Mouse (Mus musculus) limb, embryonic 13.5 days (tissue): ENCODE measurements around the gene Insl3. TPM values are rescaled to one million over a fixed set of nuclear protein-coding genes. Genes with fewer than 3 reads are reported as not detected.

ENCODE experiments used
- ATAC-seq: fragments of 200-750 bp; cut with Nextera tagmentation; 2 replicates; pipeline ENCODE4 v1.8.0; 2017; ENCODE audit warnings: low read depth, moderate number of reproducible peaks, moderate TSS enrichment; ENCODE audit not compliant: low FRiP score
- H3K27ac ChIP-seq: fragments of 300-500 bp; sonication (generic); 2 replicates; pipeline ENCODE4 v1.5.1; 2015; ENCODE audit warnings: inconsistent platforms, mild to moderate bottlenecking, moderate library complexity
- H3K27me3 ChIP-seq: fragments of 300-500 bp; sonication (generic); 2 replicates; pipeline ENCODE4 v1.6.1; 2015; ENCODE audit warnings: mild to moderate bottlenecking, inconsistent platforms
- H3K36me3 ChIP-seq: fragments of 300-500 bp; sonication (generic); 2 replicates; pipeline ENCODE4 v1.6.1; 2015; ENCODE audit warnings: inconsistent platforms, mild to moderate bottlenecking, moderate library complexity
- H3K4me1 ChIP-seq: fragments of 300-500 bp; sonication (generic); 2 replicates; pipeline ENCODE4 v1.6.1; 2015; ENCODE audit warnings: inconsistent platforms
- H3K4me2 ChIP-seq: fragments of 300-500 bp; sonication (generic); replicated peaks from 2 replicates; pipeline ENCODE4 v1.6.1; 2015; ENCODE audit warnings: inconsistent platforms, mild to moderate bottlenecking, moderate library complexity
- H3K4me3 ChIP-seq: fragments of 300-500 bp; sonication (generic); 2 replicates; pipeline ENCODE4 v1.5.1; 2015; ENCODE audit warnings: moderate library complexity, mild to moderate bottlenecking, inconsistent platforms
- H3K9ac ChIP-seq: fragments of 300-500 bp; sonication (generic); 2 replicates; pipeline ENCODE4 v1.6.1; 2015; ENCODE audit warnings: mild to moderate bottlenecking, inconsistent platforms
- H3K9me3 ChIP-seq: fragments of 300-500 bp; sonication (generic); 2 replicates; pipeline ENCODE4 v1.6.1; 2016; ENCODE audit warnings: inconsistent platforms
- WGBS: fragments of 180-500 bp; shearing (Covaris S2); methylation state at CpG from one replicate; pipeline ENCODE4 v1.1.7; 2015; 5-methylcytosine and 5-hydroxymethylcytosine counted together
- polyA plus RNA-seq: library from polyadenylated mRNA; unstranded; fragments of >200 nt; fragmentation: Nextera tagmentation; extraction: Ambion mirVana; gene quantifications from 2 replicates; pipeline ENCODE4 v1.2.1, GENCODE M21; 2015

Insl3 gene
- polyA plus RNA-seq = 0.48 and 0.55 TPM in 2 replicates

DNA sequence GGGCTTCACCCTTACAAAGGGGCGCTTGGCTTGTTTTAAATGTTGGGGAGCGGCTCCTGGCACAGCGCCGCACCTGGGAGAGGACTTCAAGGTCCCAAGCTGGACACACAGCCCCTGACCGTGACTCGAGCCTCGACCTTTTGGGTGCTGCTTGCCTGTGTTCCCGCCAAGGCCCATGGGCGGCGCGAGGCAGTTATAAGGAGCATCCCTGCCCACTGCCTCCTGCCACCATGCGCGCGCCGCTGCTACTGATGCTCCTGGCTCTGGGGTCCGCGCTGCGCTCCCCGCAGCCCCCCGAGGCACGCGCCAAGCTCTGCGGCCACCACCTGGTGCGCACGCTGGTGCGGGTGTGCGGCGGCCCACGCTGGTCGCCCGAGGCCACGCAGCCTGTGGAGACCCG, at the start of gene Insl3:
TSS of gene Insl3 (plus strand) at position 187 of the 400 bp plus-strand sequence.
- Histone ChIP-seq H3K4me1 (peaks cover 26% of the 10 kb centered on the region), H3K4me3 (no peak within 1 kb of the TSS), H3K4me2 (no peak within 1 kb of the TSS), H3K9me3 (no peaks in the 10 kb centered on the region), H3K27ac (no peak within 1 kb of the TSS), H3K9ac (no peak within 1 kb of the TSS), H3K27me3 (peaks cover 100% of the 10 kb centered on the region), H3K36me3 (no peaks in the 10 kb centered on the region)
- ATAC-seq = no peak
- 5% methylated on average over 33 of the region's 33 CpGs for WGBS

GRCm38 (mm10) chr8:71639318-71639717, 49.7 kb upstream of the Insl3 start:
- H3K9ac ChIP-seq = no peak overlapping the region
- peaks cover 4% of the 10 kb centered on the region for H3K4me1 ChIP-seq
- no peaks in the 10 kb centered on the region for H3K36me3 ChIP-seq
- H3K27ac ChIP-seq = no peak overlapping the region
- peaks cover 38% of the 10 kb centered on the region for H3K27me3 ChIP-seq
- no peak overlapping the region for H3K4me2 ChIP-seq
- H3K4me3 ChIP-seq = no peak overlapping the region
- ATAC-seq = no peak
- no peaks in the 10 kb centered on the region for H3K9me3 ChIP-seq
- WGBS = 84% methylated on average over 4 of the region's 4 CpGs

GRCm38 (mm10) chr8:71645510-71645909, 43.5 kb upstream of the Insl3 start:
- H3K27ac ChIP-seq = no peak overlapping the region
- no peaks in the 10 kb centered on the region for H3K4me1 ChIP-seq
- H3K9ac ChIP-seq = no peak overlapping the region
- ATAC-seq = no peak
- no peak overlapping the region for H3K4me2 ChIP-seq
- H3K4me3 ChIP-seq = no peak overlapping the region
- H3K36me3 ChIP-seq = no peaks in the 10 kb centered on the region
- no peaks in the 10 kb centered on the region for H3K9me3 ChIP-seq
- 0 out of 2 replicates have a peak, but pooled peaks cover 6% of the 10 kb centered on the region for H3K27me3 ChIP-seq
- WGBS = 77% methylated on average over 9 of the region's 9 CpGs

DNA sequence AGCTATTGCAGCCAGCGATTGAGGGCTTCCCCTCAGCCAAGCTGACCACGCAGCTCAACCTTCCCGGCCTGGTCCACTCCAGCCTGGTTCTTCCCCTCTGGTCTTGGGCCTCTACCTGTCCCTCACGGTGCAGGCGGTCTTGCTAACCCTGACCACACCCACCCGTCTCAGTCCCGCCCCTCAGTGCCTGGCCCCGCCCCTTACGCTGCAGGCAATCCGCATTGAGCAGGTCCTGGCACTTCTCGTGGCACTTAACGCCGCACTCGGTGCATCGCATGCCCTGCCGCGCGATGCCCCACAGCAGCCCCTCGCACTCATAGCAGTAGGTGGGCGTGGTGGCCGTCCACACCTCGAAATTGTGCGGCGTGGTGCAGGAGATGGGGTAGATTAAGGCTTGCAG, 34.4 kb upstream of the Insl3 start:
- peak overlapping the region; percentile 19; the same call in 1 of the 2 replicates for H3K9ac ChIP-seq
- 1% methylated on average over 23 of the region's 24 CpGs for WGBS
- ATAC-seq = no peak
- no peaks in the 10 kb centered on the region for H3K36me3 ChIP-seq
- peak overlapping the region; percentile 53 for H3K4me2 ChIP-seq
- H3K27ac ChIP-seq = no peak overlapping the region
- H3K27me3 ChIP-seq = peaks cover 85% of the 10 kb centered on the region
- peak overlapping the region; percentile 29 for H3K4me3 ChIP-seq
- no peaks in the 10 kb centered on the region for H3K9me3 ChIP-seq
- H3K4me1 ChIP-seq = peaks cover 12% of the 10 kb centered on the region

GRCm38 (mm10) chr8:71657816-71658215, 31.2 kb upstream of the Insl3 start:
- Histone ChIP-seq H3K9ac (no peak overlapping the region), H3K9me3 (no peaks in the 10 kb centered on the region), H3K4me2 (no peak overlapping the region), H3K4me3 (no peak overlapping the region), H3K27ac (no peak overlapping the region), H3K36me3 (no peaks in the 10 kb centered on the region), H3K27me3 (peaks cover 97% of the 10 kb centered on the region), H3K4me1 (peaks cover 12% of the 10 kb centered on the region)
- no peak for ATAC-seq
- WGBS = 29% methylated on average over 9 of the region's 9 CpGs

GRCm38 (mm10) chr8:71658515-71659049, 30.4 kb upstream of the Insl3 start:
- H3K9ac ChIP-seq = no peak overlapping the region
- H3K4me2 ChIP-seq = no peak overlapping the region
- H3K27ac ChIP-seq = no peak overlapping the region
- peaks cover 12% of the 10 kb centered on the region for H3K4me1 ChIP-seq
- no peaks in the 10 kb centered on the region for H3K9me3 ChIP-seq
- no peak overlapping the region for H3K4me3 ChIP-seq
- H3K36me3 ChIP-seq = no peaks in the 10 kb centered on the region
- H3K27me3 ChIP-seq = peaks cover 97% of the 10 kb centered on the region
- ATAC-seq = no peak
- WGBS = 36% methylated on average over 17 of the region's 17 CpGs

DNA sequence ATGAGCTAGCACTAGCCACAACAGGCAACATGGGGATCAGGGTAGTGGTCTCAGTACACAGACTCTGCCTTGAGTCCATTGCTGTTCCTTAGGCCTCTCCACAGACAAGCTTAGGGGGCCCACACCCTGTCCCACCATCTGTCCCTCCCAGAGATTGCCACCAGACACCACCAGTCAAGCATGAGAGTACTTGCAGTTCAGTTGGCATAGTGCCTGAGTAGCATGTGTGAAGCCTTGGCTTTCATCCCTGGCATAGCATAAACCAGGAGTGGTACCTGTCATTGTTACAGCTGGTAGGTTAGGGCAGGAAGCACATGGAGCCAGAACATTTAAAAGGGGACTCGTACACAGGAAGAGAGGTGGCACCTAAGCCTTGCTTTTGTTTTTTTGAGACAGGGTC, 29.3 kb upstream of the Insl3 start:
- no peak overlapping the region for H3K27ac ChIP-seq
- no peaks in the 10 kb centered on the region for H3K9me3 ChIP-seq
- H3K4me2 ChIP-seq = no peak overlapping the region
- no peak overlapping the region for H3K9ac ChIP-seq
- H3K4me1 ChIP-seq = peaks cover 3% of the 10 kb centered on the region
- no peaks in the 10 kb centered on the region for H3K36me3 ChIP-seq
- no peak overlapping the region for H3K4me3 ChIP-seq
- WGBS = 73% methylated on average over 1 of the region's 1 CpGs
- H3K27me3 ChIP-seq = peaks cover 92% of the 10 kb centered on the region
- ATAC-seq = no peak

DNA sequence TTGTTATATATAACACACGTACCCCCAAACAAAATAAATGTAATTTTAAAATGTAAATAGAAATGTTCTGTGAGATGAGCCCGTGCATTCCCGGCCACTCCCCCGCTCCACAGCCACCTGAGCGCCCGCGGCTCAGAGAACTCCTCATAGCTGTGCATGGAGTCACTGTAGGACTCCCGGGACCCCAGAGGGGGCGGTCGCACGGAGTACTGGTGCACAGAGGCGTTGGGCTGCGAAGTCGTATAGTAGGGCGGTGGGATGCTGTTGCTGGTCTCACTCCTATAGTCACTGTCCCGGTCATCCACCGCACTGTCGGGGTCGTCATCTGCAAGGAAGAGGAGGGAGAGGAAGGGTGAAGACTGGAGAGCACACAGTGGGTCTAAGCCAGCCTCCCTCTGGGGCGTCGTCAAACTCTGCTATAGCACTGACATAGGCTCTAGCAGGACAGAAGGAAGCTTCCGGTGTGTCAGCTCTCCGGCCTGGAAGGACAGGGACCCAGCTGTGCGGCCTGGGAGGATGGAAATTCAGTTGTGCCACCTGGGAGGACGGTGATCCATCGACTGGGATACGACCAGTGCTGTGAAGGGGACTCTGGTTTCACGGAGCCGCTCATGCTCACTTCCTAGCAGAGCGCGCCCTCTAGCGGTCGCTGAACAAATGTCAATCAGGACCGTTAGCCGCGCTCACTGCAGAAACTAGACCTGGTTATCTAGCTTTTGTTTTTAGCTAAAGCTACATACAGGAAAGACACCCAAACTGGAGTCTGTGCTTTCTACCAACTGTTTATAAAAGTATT, 28.5 kb upstream of the Insl3 start:
- Histone ChIP-seq H3K36me3 (no peaks in the 10 kb centered on the region), H3K27ac (no peak overlapping the region), H3K4me2 (0 out of 2 replicates have a peak overlapping the region, but pooled peaks have one; percentile 22), H3K4me1 (no peaks in the 10 kb centered on the region), H3K9ac (no peak overlapping the region), H3K4me3 (no peak overlapping the region), H3K27me3 (peaks cover 90% of the 10 kb centered on the region), H3K9me3 (no peaks in the 10 kb centered on the region)
- ATAC-seq = peak; percentile 63
- WGBS = 5% methylated on average over 36 of the region's 36 CpGs

DNA sequence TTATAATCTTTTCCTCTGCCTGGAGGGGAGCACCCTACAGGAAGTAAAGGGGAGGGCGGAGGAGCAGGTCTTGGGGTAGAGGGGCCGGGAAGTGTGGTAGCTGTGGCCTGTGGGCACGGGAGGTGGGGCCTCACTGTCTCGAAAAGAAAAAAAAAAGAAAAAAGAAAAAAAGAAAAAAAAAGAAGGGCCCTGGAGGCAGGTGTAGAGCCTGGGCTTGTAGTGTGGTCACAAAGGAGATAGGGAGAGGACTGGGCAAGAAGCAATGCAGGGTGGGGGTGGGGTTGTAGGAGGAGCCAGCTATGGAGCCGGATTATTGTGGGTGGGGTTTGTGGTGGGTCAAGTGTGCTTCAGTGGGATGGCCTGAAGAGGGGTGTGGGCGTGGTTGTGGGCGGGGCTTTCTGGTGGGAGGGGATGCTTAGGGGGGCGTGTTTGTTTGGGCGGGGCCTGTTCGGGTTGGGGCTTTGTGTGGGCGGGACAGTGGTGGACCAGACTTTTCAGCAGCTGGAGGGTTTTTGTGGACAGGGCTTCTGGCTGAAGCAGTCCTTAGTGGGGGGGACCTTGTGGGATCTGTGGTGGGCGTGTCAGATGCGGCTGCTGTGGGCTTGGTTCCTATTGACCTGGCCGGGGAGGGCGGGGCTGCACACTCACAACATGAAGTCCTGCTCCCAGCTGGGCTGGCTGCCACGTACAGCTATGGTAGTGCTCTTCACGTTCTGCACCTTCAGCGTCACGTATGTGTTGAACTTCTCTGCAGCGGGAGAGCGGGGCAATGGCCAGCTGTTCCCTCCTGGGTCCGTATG, 23.5 kb upstream of the Insl3 start:
- Histone ChIP-seq H3K4me3 (0 out of 2 replicates have a peak overlapping the region, but pooled peaks have one; percentile 2), H3K36me3 (no peaks in the 10 kb centered on the region), H3K9me3 (no peaks in the 10 kb centered on the region), H3K9ac (no peak overlapping the region), H3K27me3 (peaks cover 90% of the 10 kb centered on the region), H3K4me1 (peaks cover 26% of the 10 kb centered on the region), H3K4me2 (peak overlapping the region; percentile 47), H3K27ac (no peak overlapping the region)
- 0 out of 2 replicates have a peak, but pooled peaks have one; percentile 52 for ATAC-seq
- 2% methylated on average over 22 of the region's 22 CpGs for whole genome bisulfite sequencing

DNA sequence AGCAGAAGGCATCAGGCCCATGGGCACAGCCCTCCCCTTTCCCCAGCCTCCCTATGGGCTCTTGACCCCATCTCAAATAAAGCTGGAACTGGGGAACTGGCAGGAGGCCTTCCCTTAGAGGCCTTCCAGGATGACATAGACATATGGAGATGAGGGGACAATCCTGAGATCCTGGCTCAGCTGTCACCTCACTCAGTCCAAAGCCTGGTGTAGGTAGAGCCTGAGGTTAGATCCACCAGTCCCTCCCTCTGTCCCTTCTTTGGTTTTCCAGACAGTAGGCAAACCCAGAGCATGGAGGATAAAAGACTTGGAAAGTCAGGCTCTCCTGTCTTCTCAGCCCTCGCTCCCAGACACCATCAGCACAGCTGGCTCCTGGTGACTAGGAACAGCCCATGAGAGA, 22.2 kb upstream of the Insl3 start:
- WGBS = 31% methylated on average over 1 of the region's 1 CpGs
- Histone ChIP-seq H3K27me3 (peaks cover 90% of the 10 kb centered on the region), H3K4me1 (peaks cover 36% of the 10 kb centered on the region)

GRCm38 (mm10) chr8:71667256-71667655, 21.8 kb upstream of the Insl3 start:
- H3K9ac ChIP-seq = no peak overlapping the region; the same call in 1 of the 2 replicates
- H3K4me1 ChIP-seq = peaks cover 38% of the 10 kb centered on the region
- H3K4me2 ChIP-seq = no peak overlapping the region
- H3K4me3 ChIP-seq = no peak overlapping the region
- H3K9me3 ChIP-seq = no peaks in the 10 kb centered on the region
- no peaks in the 10 kb centered on the region for H3K36me3 ChIP-seq
- peaks cover 86% of the 10 kb centered on the region for H3K27me3 ChIP-seq
- H3K27ac ChIP-seq = no peak overlapping the region
- 54% methylated on average over 5 of the region's 5 CpGs for WGBS
- ATAC-seq = no peak

More for the DNA sequence above, 22.2 kb upstream of the Insl3 start:
- Histone ChIP-seq H3K4me3 (no peak overlapping the region), H3K4me2 (no peak overlapping the region), H3K9ac (no peak overlapping the region; the same call in 1 of the 2 replicates), H3K27ac (no peak overlapping the region), H3K9me3 (no peaks in the 10 kb centered on the region), H3K36me3 (no peaks in the 10 kb centered on the region)
- no peak for ATAC-seq
